Mouse (Mus musculus): ENCODE results near the gene Mob1a. TPM values are rescaled to one million over a fixed set of nuclear protein-coding genes. Genes with fewer than 3 reads are reported as not detected.

The Mob1a gene
- total and polyA plus RNA-seq, 3 experiments: 57.0 to 120 (median 74.7) TPM

DNA sequence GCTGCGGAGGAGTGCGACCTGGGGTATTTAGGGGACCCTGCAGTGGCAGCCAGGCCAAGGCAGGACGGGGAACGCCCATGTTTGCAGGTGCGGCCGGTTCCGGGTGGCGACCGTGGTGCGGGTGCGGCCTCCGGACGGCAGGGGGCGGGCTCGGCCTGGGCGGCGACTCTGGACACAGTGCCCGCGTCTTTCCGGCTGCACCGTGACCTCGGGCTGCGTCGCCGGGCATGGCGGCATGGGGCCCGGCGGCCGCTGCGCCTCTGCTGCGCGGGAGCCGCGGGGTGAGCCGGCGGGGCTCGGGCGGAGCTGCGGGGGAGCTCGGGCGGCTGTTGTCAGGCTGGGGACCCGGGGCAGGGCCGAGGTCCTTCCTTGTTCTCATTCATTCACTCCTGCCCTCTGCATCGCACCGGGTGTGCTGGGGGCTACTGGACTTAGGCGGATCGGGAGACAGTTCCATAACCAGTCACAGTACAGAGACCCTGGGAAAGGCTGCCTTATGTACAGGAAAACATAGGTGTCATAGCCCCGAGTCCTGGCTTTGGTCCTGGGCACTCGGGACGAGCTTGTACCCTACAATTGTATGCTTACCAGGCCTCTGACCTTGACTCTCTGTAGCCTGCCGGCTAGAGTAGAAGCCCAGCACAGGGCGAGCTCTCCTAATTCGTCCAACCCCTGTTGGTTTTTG lies 23.6 kb downstream of the Mob1a start (continued):
- TF ChIP-seq EP300 (IDR thresholded peaks at IDR 0.05; ENCODE audit: low read depth in 1 of 2, low read length in 2 of 2): peak in 1 of 2 experiments; percentile 41; a peak in 2 of 4 replicates

- H3K79me2 ChIP-seq (ENCODE audit: control insufficient read depth, insufficient read depth, low read length, poor library complexity): peaks cover 16% of the 10 kb centered on the region
- peak overlapping the region; percentile 87 for H3K9ac ChIP-seq (ENCODE audit: control insufficient read depth, low read depth, low read length, poor library complexity, severe bottlenecking)
- H3K36me3 ChIP-seq (ENCODE audit: control insufficient read depth in 1 of 2, insufficient read depth in 2 of 2, low read length in 2 of 2): peaks cover 0 to 32% of the 10 kb centered on the region in 2 experiments; a peak in 2 of 4 replicates
- H3K4me1 ChIP-seq (ENCODE audit: control insufficient read depth in 1 of 2, insufficient read depth in 2 of 2, low read length in 2 of 2): peaks cover 17 to 33% of the 10 kb centered on the region in 2 experiments
- H3K27me3 ChIP-seq (ENCODE audit: control insufficient read depth in 1 of 2, insufficient read depth in 2 of 2, low read length in 2 of 2): no peaks in the 10 kb centered on the region
- no peaks in the 10 kb centered on the region for H3K9me3 ChIP-seq (replicated peaks; ENCODE audit: insufficient read depth, low read length)
- no peak for TF ChIP-seq UBTF (IDR thresholded peaks at IDR 0.05; ENCODE audit: borderline replicate concordance, insufficient read depth, low read depth, low read length)
- TF ChIP-seq POLR2A (IDR thresholded peaks at IDR 0.05; ENCODE audit: control insufficient read depth in 1 of 2, insufficient read depth in 1 of 2, low read depth in 1 of 2, low read length in 2 of 2, poor library complexity in 1 of 2): 0 out of 4 replicates have a peak, but pooled peaks have one; percentile 2 to 32
- peak overlapping the region; percentile 84 to 94 for H3K4me3 ChIP-seq (ENCODE audit: control insufficient read depth in 1 of 2, insufficient read depth in 1 of 2, low read depth in 2 of 2, low read length in 2 of 2)
- H3K27ac ChIP-seq (ENCODE audit: control insufficient read depth, low read depth, low read length): peak overlapping the region; percentile 63
- no peak for DNase-seq (ENCODE audit: low read depth, low spot score)
Measured at GRCm38 (mm10) chr6:83350172-83350571, 24.4 kb downstream of the Mob1a start.

GRCm38 (mm10) chr6:83350851-83351405 lies 25.1 kb downstream of the Mob1a start:
- H3K4me3 ChIP-seq (ENCODE audit: control insufficient read depth in 1 of 2, insufficient read depth in 1 of 2, low read depth in 2 of 2, low read length in 2 of 2): peak overlapping the region in 1 of 2 experiments; percentile 10; a peak in 1 of 4 replicates
- H3K4me1 ChIP-seq (ENCODE audit: control insufficient read depth in 1 of 2, insufficient read depth in 2 of 2, low read length in 2 of 2): peaks cover 17 to 33% of the 10 kb centered on the region in 2 experiments

DNA sequence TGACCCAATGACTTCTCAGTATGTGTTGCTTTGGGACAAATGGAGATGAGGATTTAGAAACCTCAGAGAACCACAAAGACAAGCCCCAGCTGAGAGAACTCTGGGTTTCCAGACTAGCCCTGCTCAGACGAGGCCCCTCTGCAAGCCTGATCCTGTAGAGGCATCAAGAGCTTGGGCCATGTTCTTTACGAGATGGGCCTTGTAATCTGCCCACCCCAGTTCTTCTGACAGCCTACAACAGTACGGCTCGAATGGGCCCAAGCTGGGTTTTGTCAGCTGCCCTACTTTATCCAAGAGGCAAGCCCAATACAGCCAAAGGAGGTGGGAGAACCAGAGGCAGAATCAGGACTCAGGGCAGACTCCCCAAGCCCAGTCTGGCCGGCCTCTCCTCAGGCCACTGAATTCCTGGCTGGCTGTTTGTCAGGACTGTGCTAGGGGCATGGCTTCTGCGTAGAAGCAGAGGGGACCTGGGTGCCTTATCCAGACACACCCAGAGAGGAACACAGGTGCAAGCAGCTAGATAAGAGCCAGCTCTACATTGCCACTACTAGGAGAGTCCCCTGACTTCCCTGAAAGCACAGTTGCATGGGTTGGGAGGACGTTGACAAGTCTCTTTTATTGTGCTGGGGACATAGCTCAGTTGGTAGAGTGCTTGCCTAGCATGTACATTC lies 25.8 kb downstream of the Mob1a start:
- H3K4me1 ChIP-seq (ENCODE audit: control insufficient read depth in 1 of 2, insufficient read depth in 2 of 2, low read length in 2 of 2): peaks cover 17 to 34% of the 10 kb centered on the region in 2 experiments
- H3K9ac ChIP-seq (ENCODE audit: control insufficient read depth, low read depth, low read length, poor library complexity, severe bottlenecking): peak overlapping the region; percentile 87
- peak; percentile 93 to 95 for TF ChIP-seq EP300 (IDR thresholded peaks at IDR 0.05; ENCODE audit: low read depth in 1 of 2, low read length in 2 of 2)
- no peak for TF ChIP-seq NRF1 (IDR thresholded peaks at IDR 0.05; ENCODE audit: insufficient read depth, low read depth, low read length, poor library complexity, severe bottlenecking)
- TF ChIP-seq CHD2 (IDR thresholded peaks at IDR 0.05; ENCODE audit: low read length): no peak; the same call in 1 of the 2 replicates
- TF ChIP-seq SMC3 (IDR thresholded peaks at IDR 0.05; ENCODE audit: low read depth, low read length): peak; percentile 33; the same call in 1 of the 2 replicates
- no peak; the same call in 1 of the 2 replicates for TF ChIP-seq MAX (IDR thresholded peaks at IDR 0.05; ENCODE audit: low read length)
- no peak for TF ChIP-seq KAT2A (conservative IDR thresholded peaks at IDR 0.05; ENCODE audit: low read depth, low read length)
- peak; percentile 71 for TF ChIP-seq MXI1 (IDR thresholded peaks at IDR 0.05; ENCODE audit: low read depth, low read length)
- TF ChIP-seq MAZ (IDR thresholded peaks at IDR 0.05; ENCODE audit: low read depth, low read length): no peak
- TF ChIP-seq TAL1 (IDR thresholded peaks at IDR 0.05; ENCODE audit: low read length): peak; percentile 100
- TF ChIP-seq POLR2A (IDR thresholded peaks at IDR 0.05; ENCODE audit: control insufficient read depth in 1 of 2, insufficient read depth in 1 of 2, low read depth in 1 of 2, low read length in 2 of 2, poor library complexity in 1 of 2): peak in 1 of 2 experiments; percentile 56; a peak in 2 of 4 replicates
- TF ChIP-seq GATA1 (IDR thresholded peaks at IDR 0.05; ENCODE audit: low read depth, low read length): peak; percentile 99
- peak; percentile 59; the same call in 1 of the 2 replicates for TF ChIP-seq TBP (IDR thresholded peaks at IDR 0.05; ENCODE audit: low read depth, low read length)
- TF ChIP-seq MEF2A (IDR thresholded peaks at IDR 0.05; ENCODE audit: extremely low read depth, insufficient replicate concordance, low read depth, low read length, poor library complexity, severe bottlenecking): no peak
- peak; percentile 80 for TF ChIP-seq SIN3A (IDR thresholded peaks at IDR 0.05; ENCODE audit: low read length)
- no peak for TF ChIP-seq ZMIZ1 (IDR thresholded peaks at IDR 0.05; ENCODE audit: low read depth, low read length)

More at GRCm38 (mm10) chr6:83350851-83351405, 25.1 kb downstream of the Mob1a start:
- Histone ChIP-seq H3K27ac (ENCODE audit: control insufficient read depth, low read depth, low read length) (peak overlapping the region; percentile 92), H3K9ac (ENCODE audit: control insufficient read depth, low read depth, low read length, poor library complexity, severe bottlenecking) (peak overlapping the region; percentile 87), H3K36me3 (ENCODE audit: control insufficient read depth in 1 of 2, insufficient read depth in 2 of 2, low read length in 2 of 2) (peaks cover 0 to 32% of the 10 kb centered on the region in 2 experiments; a peak in 3 of 4 replicates), H3K79me2 (ENCODE audit: control insufficient read depth, insufficient read depth, low read length, poor library complexity) (peaks cover 16% of the 10 kb centered on the region), H3K27me3 (ENCODE audit: control insufficient read depth in 1 of 2, insufficient read depth in 2 of 2, low read length in 2 of 2) (no peaks in the 10 kb centered on the region), H3K9me3 (replicated peaks; ENCODE audit: insufficient read depth, low read length) (no peaks in the 10 kb centered on the region)
- no peak for DNase-seq (ENCODE audit: low read depth, low spot score)
- TF ChIP-seq HCFC1 (IDR thresholded peaks at IDR 0.05; ENCODE audit: low read depth, low read length): no peak
- no peak for TF ChIP-seq NELFE (IDR thresholded peaks at IDR 0.05; ENCODE audit: low read depth, low read length)
- no peak for TF ChIP-seq ZC3H11A (IDR thresholded peaks at IDR 0.05; ENCODE audit: low read depth, low read length)
- no peak for TF ChIP-seq TBP (IDR thresholded peaks at IDR 0.05; ENCODE audit: low read depth, low read length)
- no peak for TF ChIP-seq MYC (IDR thresholded peaks at IDR 0.05; ENCODE audit: low read depth, low read length)
- no peak for TF ChIP-seq MAFK (IDR thresholded peaks at IDR 0.05; ENCODE audit: borderline replicate concordance, low read depth, low read length)
- TF ChIP-seq USF1 (IDR thresholded peaks at IDR 0.05; ENCODE audit: low read depth, low read length): no peak
- TF ChIP-seq ZKSCAN1 (IDR thresholded peaks at IDR 0.05; ENCODE audit: low read depth, low read length): no peak
- no peak for TF ChIP-seq MXI1 (IDR thresholded peaks at IDR 0.05; ENCODE audit: low read depth, low read length)

More for the DNA sequence above, 25.8 kb downstream of the Mob1a start:
- peak; percentile 94 for DNase-seq (ENCODE audit: low read depth, low spot score)
- Histone ChIP-seq H3K9me3 (replicated peaks; ENCODE audit: insufficient read depth, low read length) (no peaks in the 10 kb centered on the region), H3K4me3 (ENCODE audit: control insufficient read depth in 1 of 2, insufficient read depth in 1 of 2, low read depth in 2 of 2, low read length in 2 of 2) (peak overlapping the region; percentile 15 to 39), H3K36me3 (ENCODE audit: control insufficient read depth in 1 of 2, insufficient read depth in 2 of 2, low read length in 2 of 2) (peaks cover 2 to 32% of the 10 kb centered on the region in 2 experiments; a peak in 3 of 4 replicates), H3K79me2 (ENCODE audit: control insufficient read depth, insufficient read depth, low read length, poor library complexity) (peaks cover 16% of the 10 kb centered on the region), H3K27me3 (ENCODE audit: control insufficient read depth in 1 of 2, insufficient read depth in 2 of 2, low read length in 2 of 2) (no peaks in the 10 kb centered on the region), H3K27ac (ENCODE audit: control insufficient read depth, low read depth, low read length) (peak overlapping the region; percentile 92)

Measured in MEL (cell line).